Mouse (Mus musculus): Measurements from ENCODE around the gene Phf7. TPM values are rescaled to one million over a fixed set of nuclear protein-coding genes. Genes with fewer than 3 reads are reported as not detected.

The Phf7 gene
- polyA plus RNA-seq, 1 experiment = 7.3 TPM

DNA sequence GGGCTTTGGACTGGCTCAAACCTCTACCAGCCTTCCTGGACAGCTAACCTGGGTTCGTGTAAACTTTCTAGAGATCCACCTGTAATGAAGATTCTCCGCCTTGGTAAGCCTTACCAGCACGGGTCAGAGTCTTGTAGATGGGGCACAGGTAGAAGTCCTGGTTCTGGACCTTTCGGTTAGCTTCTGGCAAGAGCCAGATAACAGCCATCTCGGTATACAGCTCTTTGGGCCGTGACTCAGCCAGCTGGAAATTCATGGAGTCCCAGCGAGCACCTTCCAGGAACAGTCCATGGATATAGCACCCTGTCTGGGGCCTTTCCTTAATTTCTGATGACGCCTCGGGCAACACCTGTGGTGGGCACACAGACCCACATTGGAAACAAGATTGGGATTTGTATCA, 9.8 kb upstream of the Phf7 start:
- H3K4me1 ChIP-seq (ENCODE audit: control insufficient read depth, insufficient read depth, low read length) = peaks cover 12% of the 10 kb centered on the region; the same call in 1 of the 2 replicates
- no peak for DNase-seq
- no peaks in the 10 kb centered on the region for H3K36me3 ChIP-seq (ENCODE audit: control insufficient read depth, insufficient read depth, low read length)
- no peak for TF ChIP-seq POLR2A (IDR thresholded peaks at IDR 0.05; ENCODE audit: low read depth, low read length)
- no peak for TF ChIP-seq CTCF (conservative IDR thresholded peaks at IDR 0.05; ENCODE audit: insufficient read depth, insufficient read length, low read depth, low read length)
- H3K27me3 ChIP-seq (replicated peaks; ENCODE audit: control insufficient read depth, insufficient read depth, low read length) = no peaks in the 10 kb centered on the region
- 93% methylated on average over 9 of the region's 9 CpGs for WGBS
- H3K27ac ChIP-seq (ENCODE audit: insufficient read depth, low read depth, low read length) = no peak overlapping the region
- H3K4me3 ChIP-seq (ENCODE audit: insufficient read depth, low read depth, low read length) = no peak overlapping the region

DNA sequence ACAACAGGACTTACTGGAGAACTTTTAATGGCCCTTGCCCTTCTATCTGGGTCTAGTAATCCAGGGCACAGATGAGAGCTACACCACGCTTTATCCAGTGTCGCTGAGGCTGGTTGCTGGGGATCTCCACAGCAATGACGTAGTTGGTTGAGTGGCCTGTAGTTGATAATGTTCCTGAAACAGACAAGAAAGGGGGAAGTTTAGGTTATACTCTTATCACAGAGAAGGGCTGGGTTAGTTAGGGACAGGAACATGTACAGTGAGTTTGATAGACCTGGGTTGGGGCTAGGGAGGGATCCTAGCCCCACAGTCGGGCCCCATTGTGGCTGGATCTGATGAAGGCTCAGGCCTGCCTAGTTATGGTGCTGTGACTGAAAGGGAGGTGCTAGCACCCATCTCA, 9.3 kb upstream of the Phf7 start:
- Histone ChIP-seq H3K27ac (ENCODE audit: insufficient read depth, low read depth, low read length) (no peak overlapping the region), H3K36me3 (ENCODE audit: control insufficient read depth, insufficient read depth, low read length) (peaks cover 1% of the 10 kb centered on the region; the same call in 1 of the 2 replicates), H3K27me3 (replicated peaks; ENCODE audit: control insufficient read depth, insufficient read depth, low read length) (no peaks in the 10 kb centered on the region), H3K4me3 (ENCODE audit: insufficient read depth, low read depth, low read length) (no peak overlapping the region), H3K4me1 (ENCODE audit: control insufficient read depth, insufficient read depth, low read length) (peaks cover 12% of the 10 kb centered on the region; the same call in 1 of the 2 replicates)
- DNase-seq = no peak
- TF ChIP-seq POLR2A (IDR thresholded peaks at IDR 0.05; ENCODE audit: low read depth, low read length) (no peak), CTCF (conservative IDR thresholded peaks at IDR 0.05; ENCODE audit: insufficient read depth, insufficient read length, low read depth, low read length) (no peak)
- WGBS = 95% methylated on average over 4 of the region's 4 CpGs

DNA sequence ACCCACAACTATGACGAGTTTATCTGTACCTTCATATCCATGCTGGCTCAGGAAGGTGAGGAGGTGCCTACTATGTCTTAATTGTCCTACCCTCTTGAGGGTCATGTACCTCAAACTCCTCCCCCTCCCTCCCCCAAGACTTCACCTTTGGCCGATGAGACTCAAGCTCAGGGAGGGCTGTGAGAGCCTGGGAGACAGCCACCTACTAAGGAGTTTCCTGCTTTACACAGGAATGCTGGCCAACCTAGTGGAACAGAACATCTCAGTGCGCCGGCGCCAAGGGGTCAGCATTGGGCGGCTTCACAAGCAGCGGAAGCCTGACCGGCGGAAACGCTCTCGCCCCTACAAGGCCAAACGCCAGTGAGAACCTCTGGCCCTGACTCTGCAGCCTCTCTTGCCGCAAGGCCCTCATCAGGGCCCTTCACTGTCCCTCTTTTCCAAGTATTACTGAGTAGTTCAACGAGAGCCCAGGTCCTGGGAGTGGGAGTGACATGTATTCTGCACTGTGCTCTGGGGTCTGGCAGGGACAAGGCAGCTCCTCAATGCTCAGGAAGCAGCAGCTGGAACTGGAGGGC, 7.4 kb upstream of the Phf7 start:
- DNase-seq = peak; percentile 85
- no peak overlapping the region for H3K4me3 ChIP-seq (ENCODE audit: insufficient read depth, low read depth, low read length)

DNA sequence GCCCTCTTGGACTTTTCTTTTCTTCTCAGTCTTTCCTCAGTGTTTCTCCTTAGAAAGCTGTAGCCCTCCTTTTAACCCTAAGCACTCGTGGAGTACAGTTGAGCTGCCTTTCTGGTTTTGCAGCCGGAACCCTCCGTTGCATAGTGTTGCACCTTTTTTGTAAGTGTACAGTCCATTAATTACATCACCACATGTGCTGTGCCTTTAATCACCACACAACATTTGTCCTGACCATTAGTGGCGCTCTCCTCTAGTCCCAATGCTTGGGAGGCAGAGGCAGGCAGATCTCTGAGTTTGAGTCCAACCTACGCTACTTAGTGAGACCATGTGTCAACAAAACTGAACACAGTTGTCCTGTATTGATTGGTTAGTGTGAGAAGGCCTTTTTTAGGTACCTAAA, 974 bp upstream of the Phf7 start:
- peaks cover 4% of the 10 kb centered on the region; the same call in 1 of the 2 replicates for H3K36me3 ChIP-seq (ENCODE audit: control insufficient read depth, insufficient read depth, low read length)
- TF ChIP-seq CTCF (conservative IDR thresholded peaks at IDR 0.05; ENCODE audit: insufficient read depth, insufficient read length, low read depth, low read length) (no peak), POLR2A (IDR thresholded peaks at IDR 0.05; ENCODE audit: low read depth, low read length) (no peak)
- peak overlapping the region; percentile 98 for H3K4me3 ChIP-seq (ENCODE audit: insufficient read depth, low read depth, low read length)
- H3K4me1 ChIP-seq (ENCODE audit: control insufficient read depth, insufficient read depth, low read length) = peaks cover 9% of the 10 kb centered on the region; the same call in 1 of the 2 replicates
- WGBS = 78% methylated on average over 5 of the region's 5 CpGs
- no peaks in the 10 kb centered on the region for H3K27me3 ChIP-seq (replicated peaks; ENCODE audit: control insufficient read depth, insufficient read depth, low read length)
- no peak for DNase-seq
- no peak overlapping the region for H3K27ac ChIP-seq (ENCODE audit: insufficient read depth, low read depth, low read length)

More for the DNA sequence above, 7.4 kb upstream of the Phf7 start:
- H3K27ac ChIP-seq (ENCODE audit: insufficient read depth, low read depth, low read length) = peak overlapping the region; percentile 24
- H3K27me3 ChIP-seq (replicated peaks; ENCODE audit: control insufficient read depth, insufficient read depth, low read length) = no peaks in the 10 kb centered on the region
- peaks cover 12% of the 10 kb centered on the region; the same call in 1 of the 2 replicates for H3K4me1 ChIP-seq (ENCODE audit: control insufficient read depth, insufficient read depth, low read length)
- 67% methylated on average over 14 of the region's 14 CpGs for WGBS
- TF ChIP-seq POLR2A (IDR thresholded peaks at IDR 0.05; ENCODE audit: low read depth, low read length) (no peak), CTCF (conservative IDR thresholded peaks at IDR 0.05; ENCODE audit: insufficient read depth, insufficient read length, low read depth, low read length) (no peak)
- peaks cover 4% of the 10 kb centered on the region; the same call in 1 of the 2 replicates for H3K36me3 ChIP-seq (ENCODE audit: control insufficient read depth, insufficient read depth, low read length)

DNA sequence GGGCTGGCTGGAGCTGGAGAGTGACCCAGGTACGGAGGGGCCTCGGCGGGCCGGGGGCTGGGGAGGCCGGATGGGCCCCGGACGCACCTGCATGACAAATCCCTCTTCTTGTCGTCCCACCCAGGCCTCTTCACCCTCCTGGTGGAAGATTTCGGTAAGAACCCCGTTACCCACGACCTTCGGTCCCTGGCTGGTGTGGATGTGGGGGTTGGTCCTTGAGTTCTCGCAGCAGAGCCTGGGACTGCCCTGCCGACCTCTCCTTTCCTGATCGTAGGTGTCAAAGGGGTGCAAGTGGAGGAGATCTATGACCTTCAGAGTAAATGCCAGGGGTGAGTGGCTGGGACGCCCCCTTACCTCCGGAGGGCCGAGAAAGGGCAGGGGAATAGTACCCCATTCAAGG, 509 bp upstream of the Phf7 start:
- H3K27me3 ChIP-seq (replicated peaks; ENCODE audit: control insufficient read depth, insufficient read depth, low read length) = no peaks in the 10 kb centered on the region
- peaks cover 4% of the 10 kb centered on the region; the same call in 1 of the 2 replicates for H3K36me3 ChIP-seq (ENCODE audit: control insufficient read depth, insufficient read depth, low read length)
- TF ChIP-seq CTCF (conservative IDR thresholded peaks at IDR 0.05; ENCODE audit: insufficient read depth, insufficient read length, low read depth, low read length) = no peak
- no peak for TF ChIP-seq POLR2A (IDR thresholded peaks at IDR 0.05; ENCODE audit: low read depth, low read length)
- H3K4me3 ChIP-seq (ENCODE audit: insufficient read depth, low read depth, low read length) = peak overlapping the region; percentile 98
- no peak for DNase-seq
- H3K27ac ChIP-seq (ENCODE audit: insufficient read depth, low read depth, low read length) = peak overlapping the region; percentile 74
- peaks cover 9% of the 10 kb centered on the region; the same call in 1 of the 2 replicates for H3K4me1 ChIP-seq (ENCODE audit: control insufficient read depth, insufficient read depth, low read length)
- 1% methylated on average over 18 of the region's 18 CpGs for WGBS

DNA sequence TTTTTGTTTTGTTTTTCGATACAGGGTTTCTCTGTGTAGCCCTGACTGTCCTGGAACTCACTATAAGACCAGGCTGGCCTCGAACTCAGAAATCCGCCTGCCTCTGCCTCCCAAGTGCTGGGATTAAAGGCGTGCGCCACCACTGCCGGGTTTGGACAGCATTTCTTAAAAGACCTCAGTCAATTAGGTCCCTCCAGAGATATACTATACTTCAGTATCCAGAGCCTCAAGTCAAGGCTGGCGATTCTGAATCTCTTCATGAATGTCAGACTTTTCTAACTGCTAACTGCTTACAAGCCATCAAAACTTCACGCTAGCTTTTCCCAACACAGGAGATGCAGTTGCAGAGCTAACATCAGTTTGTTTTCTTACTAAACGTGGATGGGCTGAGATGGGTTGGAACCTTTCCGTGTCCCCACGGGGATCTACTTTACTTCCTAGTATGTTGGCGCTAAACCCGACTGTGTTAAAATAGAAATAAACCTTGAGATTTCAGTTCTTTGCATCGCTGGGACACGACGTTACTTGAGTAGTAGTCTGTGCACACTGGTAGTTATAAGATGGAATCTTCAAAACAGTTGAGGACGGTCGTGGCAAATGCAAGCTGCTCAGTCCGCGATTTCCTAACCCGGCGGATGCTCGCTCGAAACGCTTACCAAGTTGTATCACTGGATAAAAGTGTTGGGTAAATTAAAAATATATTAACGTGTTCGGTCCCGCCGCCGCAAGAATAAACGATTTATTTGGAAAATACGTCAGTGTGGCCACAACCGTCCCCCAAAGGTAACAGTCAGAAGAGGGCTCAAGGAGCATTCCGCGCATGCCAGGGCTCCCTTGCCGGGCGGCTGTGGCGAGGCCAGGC, 664 bp downstream of the Phf7 start:
- TF ChIP-seq POLR2A (IDR thresholded peaks at IDR 0.05; ENCODE audit: low read depth, low read length) (no peak), CTCF (conservative IDR thresholded peaks at IDR 0.05; ENCODE audit: insufficient read depth, insufficient read length, low read depth, low read length) (no peak)
- WGBS = 13% methylated on average over 38 of the region's 38 CpGs
- Histone ChIP-seq H3K36me3 (ENCODE audit: control insufficient read depth, insufficient read depth, low read length) (peaks cover 4% of the 10 kb centered on the region; the same call in 1 of the 2 replicates), H3K27ac (ENCODE audit: insufficient read depth, low read depth, low read length) (peak overlapping the region; percentile 99), H3K27me3 (replicated peaks; ENCODE audit: control insufficient read depth, insufficient read depth, low read length) (no peaks in the 10 kb centered on the region), H3K4me3 (ENCODE audit: insufficient read depth, low read depth, low read length) (peak overlapping the region; percentile 98), H3K4me1 (ENCODE audit: control insufficient read depth, insufficient read depth, low read length) (peaks cover 9% of the 10 kb centered on the region; the same call in 1 of the 2 replicates)
- DNase-seq = no peak

DNA sequence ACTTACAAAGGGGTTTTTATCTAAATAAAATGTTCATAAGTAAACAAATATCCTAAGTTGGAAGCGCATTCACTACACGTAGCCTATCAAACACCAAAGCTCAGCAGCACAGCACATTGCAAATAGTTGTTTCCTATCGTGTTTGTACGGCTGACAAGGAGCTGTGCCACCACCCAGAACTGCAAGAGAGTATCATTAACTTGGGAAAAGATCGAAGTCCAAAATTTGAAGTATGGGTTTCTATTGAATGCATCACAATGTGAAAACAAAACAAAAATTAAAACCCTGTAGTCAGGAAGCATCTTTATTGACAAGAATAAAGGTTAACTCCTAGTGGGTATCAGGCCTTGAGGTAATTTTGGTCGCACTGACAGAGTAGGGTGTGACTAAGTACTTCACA, 2.7 kb downstream of the Phf7 start:
- Histone ChIP-seq H3K27me3 (replicated peaks; ENCODE audit: control insufficient read depth, insufficient read depth, low read length) (no peaks in the 10 kb centered on the region), H3K4me3 (ENCODE audit: insufficient read depth, low read depth, low read length) (no peak overlapping the region), H3K27ac (ENCODE audit: insufficient read depth, low read depth, low read length) (peak overlapping the region; percentile 67), H3K36me3 (ENCODE audit: control insufficient read depth, insufficient read depth, low read length) (no peaks in the 10 kb centered on the region), H3K4me1 (ENCODE audit: control insufficient read depth, insufficient read depth, low read length) (peaks cover 9% of the 10 kb centered on the region; the same call in 1 of the 2 replicates)
- DNase-seq = peak; percentile 54
- TF ChIP-seq CTCF (conservative IDR thresholded peaks at IDR 0.05; ENCODE audit: insufficient read depth, insufficient read length, low read depth, low read length) = no peak
- no peak for TF ChIP-seq POLR2A (IDR thresholded peaks at IDR 0.05; ENCODE audit: low read depth, low read length)
- 70% methylated on average over 6 of the region's 6 CpGs for WGBS
